Mouse (Mus musculus) heart, postnatal 0 days (tissue): ENCODE data around the gene Lrrc25. TPM values are rescaled to one million over a fixed set of nuclear protein-coding genes. Genes with fewer than 3 reads are reported as not detected.

Experiments
- ATAC-seq: fragments of 200-750 bp; cut with Nextera tagmentation; 2 replicates; pipeline ENCODE4 v1.8.0; 2017; ENCODE audit warnings: low read depth, moderate number of reproducible peaks, moderate library complexity; ENCODE audit not compliant: insufficient read depth
- DNase-seq: peaks from one replicate; pipeline ENCODE4 v3.0.0-alpha.2; 2016; ENCODE audit warnings: low spot score
- H3K27ac ChIP-seq: fragments of 300-500 bp; sonication (generic); 2 replicates; pipeline ENCODE4 v1.5.1; 2014; ENCODE audit warnings: low read depth, mild to moderate bottlenecking
- H3K27me3 ChIP-seq: fragments of 300-500 bp; sonication (generic); 2 replicates; pipeline ENCODE4 v1.6.1; 2014; ENCODE audit warnings: low read length, mixed read lengths; ENCODE audit not compliant: control insufficient read depth, insufficient read depth
- H3K36me3 ChIP-seq: fragments of 300-500 bp; sonication (generic); replicated peaks from 2 replicates; pipeline ENCODE4 v1.6.1; 2014; ENCODE audit warnings: low read length, mixed read lengths; ENCODE audit not compliant: control insufficient read depth, insufficient read depth
- H3K4me1 ChIP-seq: fragments of 300-500 bp; sonication (generic); 2 replicates; pipeline ENCODE4 v1.6.1; 2014; ENCODE audit warnings: antibody characterized with exemption; ENCODE audit not compliant: control insufficient read depth, insufficient read depth
- H3K4me2 ChIP-seq: fragments of 300-500 bp; sonication (generic); 2 replicates; pipeline ENCODE4 v1.6.1; 2014; ENCODE audit warnings: low read depth, mild to moderate bottlenecking, low read length, moderate library complexity
- H3K4me3 ChIP-seq: fragments of 300-500 bp; sonication (generic); 2 replicates; pipeline ENCODE4 v1.5.1; 2014; ENCODE audit warnings: low read depth, low read length
- H3K9ac ChIP-seq: fragments of 300-500 bp; sonication (generic); replicated peaks from 2 replicates; pipeline ENCODE4 v1.6.1; 2014; ENCODE audit warnings: low read depth, low read length, mixed read lengths
- H3K9me3 ChIP-seq: fragments of 300-500 bp; sonication (generic); replicated peaks from 2 replicates; pipeline ENCODE4 v1.6.1; 2016; ENCODE audit warnings: low read length; ENCODE audit not compliant: control insufficient read depth
- CTCF ChIP-seq: IDR thresholded peaks from 2 replicates; pipeline ENCODE4 v1.5.1; 2016; ENCODE audit warnings: antibody characterized with exemption, control low read depth, low read depth
- EP300 ChIP-seq: IDR thresholded peaks from 2 replicates; pipeline ENCODE4 v1.6.1; 2016; ENCODE audit warnings: antibody characterized with exemption, low read depth
- WGBS: fragments of 180-500 bp; shearing (Covaris S2); extraction: QIAGEN DNeasy Blood & Tissue Kit; methylation state at CpG from one replicate; pipeline ENCODE4 v1.1.7; 2014; 5-methylcytosine and 5-hydroxymethylcytosine counted together
- polyA plus RNA-seq: library from polyadenylated mRNA; unstranded; fragments of >200 nt; fragmentation: Nextera tagmentation; extraction: Ambion mirVana; gene quantifications from 2 replicates; pipeline ENCODE4 v1.2.1, GENCODE M21; 2015
- total RNA-seq: library from RNA; depleted of rRNA; stranded (reverse); fragments of >200 nt; gene quantifications from 2 replicates; pipeline ENCODE4 v1.2.3, GENCODE M21; 2014; ENCODE audit warnings: low replicate concordance

Gene Lrrc25
- total and polyA plus RNA-seq, 2 experiments from 2014 or later = 1.3 to 1.5 TPM

DNA sequence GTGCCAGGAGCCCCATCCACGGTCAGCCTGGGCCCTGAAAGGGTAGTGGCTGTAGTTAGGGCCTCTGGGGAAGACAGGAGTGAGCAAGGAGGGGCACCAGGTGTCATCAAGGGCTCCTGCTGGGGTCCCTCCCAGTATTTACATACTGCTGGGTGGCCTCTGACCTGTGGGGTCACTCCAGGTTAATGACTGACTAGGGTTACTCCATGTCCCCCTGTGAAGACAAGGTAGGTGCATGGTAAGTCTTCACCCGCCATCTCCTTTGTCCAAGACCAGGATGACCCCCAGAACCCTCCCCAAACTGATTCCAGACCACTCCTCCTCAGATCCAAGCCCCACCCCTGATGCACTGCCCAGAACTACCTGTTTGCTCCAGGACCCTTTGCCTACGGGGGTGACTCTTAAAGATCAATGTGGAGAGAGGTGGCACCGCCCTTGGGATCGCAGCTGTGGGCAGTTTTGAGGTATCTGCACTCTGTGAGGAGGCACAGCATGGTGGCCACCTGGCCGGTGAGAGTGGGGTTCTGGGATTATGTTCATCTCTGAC lies 16.5 kb downstream of the Lrrc25 start, which contains the start of gene Gdf15:
Gene Gdf15, minus strand, starts transcription at position 111 of the 547 bp plus-strand sequence.
- H3K4me2 ChIP-seq = peak within 1 kb of the TSS; percentile 32; the same call in 1 of the 2 replicates
- H3K27ac ChIP-seq = peak within 1 kb of the TSS; percentile 75
- no peaks in the 10 kb centered on the region for H3K9me3 ChIP-seq
- WGBS = 91% methylated on average over 6 of the region's 6 CpGs
- peaks cover 35% of the 10 kb centered on the region for H3K4me1 ChIP-seq
- ATAC-seq (no peak), DNase-seq (no peak)
- TF ChIP-seq CTCF = no peak
- H3K27me3 ChIP-seq = no peaks in the 10 kb centered on the region
- H3K4me3 ChIP-seq = 0 out of 2 replicates have a peak within 1 kb of the TSS, but pooled peaks have one; percentile 3
- H3K9ac ChIP-seq = no peak within 1 kb of the TSS
- H3K36me3 ChIP-seq = no peaks in the 10 kb centered on the region

DNA sequence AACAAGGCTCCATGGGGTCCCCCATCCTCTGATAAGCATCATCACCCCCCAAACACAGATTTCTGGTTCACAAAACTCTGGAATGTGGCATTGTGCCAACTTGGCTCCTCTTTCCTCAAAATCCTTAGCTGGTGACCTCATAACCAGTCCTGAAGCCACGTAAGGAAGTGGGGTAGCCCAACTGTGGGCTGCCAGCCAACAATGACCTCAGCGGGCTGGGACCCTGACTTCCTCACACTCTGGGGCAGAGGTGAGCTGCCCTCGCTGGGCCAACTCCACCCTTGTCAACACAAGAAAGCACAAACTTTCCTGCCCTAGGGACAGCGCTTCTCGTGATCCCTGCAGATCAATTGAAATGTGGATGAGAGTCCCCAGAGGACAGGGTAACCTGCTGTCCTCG lies 18.1 kb downstream of the Lrrc25 start:
- peak overlapping the region; percentile 75 for H3K27ac ChIP-seq
- H3K9ac ChIP-seq = 0 out of 2 replicates have a peak overlapping the region, but pooled peaks have one; percentile 30
- no peak overlapping the region for H3K4me3 ChIP-seq
- no peaks in the 10 kb centered on the region for H3K36me3 ChIP-seq
- no peak overlapping the region for H3K4me2 ChIP-seq
- DNase-seq (peak; percentile 69), ATAC-seq (peak; percentile 52; the same call in 1 of the 2 replicates)
- TF ChIP-seq EP300 (peak; percentile 89; the same call in 1 of the 2 replicates), CTCF (no peak)
- WGBS = 22% methylated on average over 6 of the region's 6 CpGs
- H3K27me3 ChIP-seq = no peaks in the 10 kb centered on the region
- peaks cover 41% of the 10 kb centered on the region for H3K4me1 ChIP-seq
- no peaks in the 10 kb centered on the region for H3K9me3 ChIP-seq

DNA sequence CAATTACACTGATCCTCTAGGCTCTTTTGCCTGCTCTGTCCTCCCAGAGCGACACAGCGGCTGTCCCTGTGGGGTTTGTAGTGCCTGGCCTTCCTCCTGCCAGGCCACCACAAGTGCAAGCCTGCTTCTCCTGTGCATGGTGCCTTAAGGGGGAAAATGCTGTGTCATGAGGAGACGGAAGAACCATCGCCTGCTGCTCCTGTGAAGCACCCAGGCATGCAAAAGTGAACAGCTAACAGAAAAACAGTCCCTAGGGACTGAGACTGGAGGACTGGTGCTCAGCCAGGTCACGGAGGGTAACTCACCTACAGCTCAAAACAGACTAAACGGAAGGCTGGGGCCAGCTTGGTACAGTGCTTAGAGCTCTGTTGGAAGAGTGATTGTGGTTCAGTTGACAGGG lies 19.6 kb downstream of the Lrrc25 start:
- Histone ChIP-seq H3K27ac (no peak overlapping the region), H3K36me3 (no peaks in the 10 kb centered on the region), H3K27me3 (no peaks in the 10 kb centered on the region), H3K4me1 (peaks cover 39% of the 10 kb centered on the region), H3K9ac (no peak overlapping the region), H3K4me3 (no peak overlapping the region), H3K9me3 (no peaks in the 10 kb centered on the region), H3K4me2 (no peak overlapping the region)
- no peak for DNase-seq
- WGBS = 77% methylated on average over 6 of the region's 6 CpGs
- ATAC-seq = no peak
- TF ChIP-seq CTCF (no peak), EP300 (no peak)

DNA sequence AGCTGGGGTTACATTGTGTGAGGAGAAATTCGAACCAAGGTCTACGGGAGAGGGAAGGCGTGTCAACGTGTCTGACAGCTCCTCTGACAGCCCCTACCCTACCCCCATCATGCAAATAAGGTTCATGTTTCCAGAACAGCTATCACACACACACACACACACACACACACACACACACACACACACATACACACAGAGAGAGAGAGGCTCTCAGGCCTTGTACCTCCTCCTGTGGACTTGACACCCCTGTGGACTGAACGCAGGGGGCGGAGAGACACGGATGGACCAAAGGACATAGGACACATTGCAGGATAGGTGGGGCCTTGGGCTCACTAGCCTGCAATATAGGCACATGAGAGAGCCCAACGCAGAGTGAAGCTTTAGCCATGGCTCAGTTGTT lies 20.9 kb downstream of the Lrrc25 start:
- Histone ChIP-seq H3K4me2 (no peak overlapping the region), H3K27me3 (no peaks in the 10 kb centered on the region), H3K27ac (no peak overlapping the region), H3K4me3 (no peak overlapping the region), H3K9me3 (no peaks in the 10 kb centered on the region), H3K9ac (no peak overlapping the region), H3K4me1 (peaks cover 30% of the 10 kb centered on the region), H3K36me3 (no peaks in the 10 kb centered on the region)
- 75% methylated on average over 8 of the region's 8 CpGs for WGBS
- TF ChIP-seq EP300 (no peak), CTCF (no peak)
- no peak for DNase-seq
- no peak for ATAC-seq

DNA sequence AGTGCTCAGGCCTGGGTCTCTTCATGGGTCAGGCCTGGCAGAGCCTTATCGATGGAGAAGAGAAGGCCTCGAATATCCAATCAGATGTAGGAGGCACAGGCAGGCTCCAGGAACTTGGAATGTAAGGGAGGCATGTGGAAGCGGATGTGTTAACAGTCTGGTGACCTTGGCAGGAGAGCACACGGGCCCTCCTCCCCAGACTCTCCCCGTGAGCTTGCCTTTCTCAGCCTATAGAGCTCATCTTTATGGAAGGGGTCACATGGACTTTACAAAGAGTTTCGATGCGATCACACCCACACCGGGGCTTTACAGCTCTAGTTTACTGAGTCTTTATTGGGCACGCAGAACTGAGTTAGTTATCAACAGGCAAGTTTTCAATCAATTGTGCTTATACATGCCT lies 22.8 kb downstream of the Lrrc25 start:
- Histone ChIP-seq H3K9ac (no peak overlapping the region), H3K9me3 (no peaks in the 10 kb centered on the region), H3K27me3 (no peaks in the 10 kb centered on the region), H3K4me1 (peaks cover 20% of the 10 kb centered on the region), H3K36me3 (no peaks in the 10 kb centered on the region), H3K4me2 (no peak overlapping the region), H3K4me3 (no peak overlapping the region), H3K27ac (peak overlapping the region; percentile 30; the same call in 1 of the 2 replicates)
- no peak for ATAC-seq
- WGBS = 40% methylated on average over 9 of the region's 9 CpGs
- TF ChIP-seq EP300 (no peak), CTCF (no peak)
- DNase-seq = no peak

DNA sequence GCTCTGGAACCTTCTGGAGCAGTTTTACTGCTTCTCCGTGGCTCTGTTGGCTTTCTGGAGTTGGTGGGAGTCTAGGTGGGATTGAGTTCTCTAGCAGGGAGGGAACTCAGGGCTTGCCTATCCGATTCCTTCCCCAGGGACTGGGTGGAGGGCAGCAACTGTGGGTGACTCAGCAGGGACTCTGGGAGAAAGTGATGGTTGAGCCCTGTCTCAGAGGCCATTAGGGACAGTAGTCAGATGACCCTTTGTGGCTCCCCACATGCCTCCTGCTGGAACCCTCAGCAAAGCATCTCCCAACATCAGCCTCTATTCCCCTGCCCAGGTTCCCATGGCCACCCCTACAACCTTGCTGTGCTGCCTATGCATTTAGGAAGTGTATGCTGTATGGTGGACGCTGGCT lies 27.1 kb downstream of the Lrrc25 start:
- Histone ChIP-seq H3K4me3 (no peak overlapping the region), H3K9ac (no peak overlapping the region), H3K27ac (no peak overlapping the region), H3K9me3 (no peaks in the 10 kb centered on the region), H3K4me1 (peaks cover 35% of the 10 kb centered on the region), H3K4me2 (no peak overlapping the region), H3K27me3 (no peaks in the 10 kb centered on the region), H3K36me3 (no peaks in the 10 kb centered on the region)
- DNase-seq = no peak
- no peak for TF ChIP-seq CTCF
- no peak for TF ChIP-seq EP300
- WGBS = 70% methylated on average over 3 of the region's 3 CpGs
- ATAC-seq = no peak
